Mouse (Mus musculus) heart, embryonic 10.5 days (tissue): ENCODE measurements at regions not wholly inside any gene's neighbourhood (a gene's known extent, or its start where the extent isn't known, plus 50 kb on each side); places are given as distances from the start of the nearest gene placed in this dataset.

Source experiments
- DNase-seq: peaks from one replicate; pipeline ENCODE4 v3.0.0-alpha.2; 2017; ENCODE audit warnings: low spot score
- H3K27ac ChIP-seq: fragments of 300-500 bp; sonication (generic); 2 replicates; pipeline ENCODE4 v1.5.1; 2016; ENCODE audit warnings: mild to moderate bottlenecking
- H3K27me3 ChIP-seq: fragments of 300-500 bp; sonication (generic); 2 replicates; pipeline ENCODE4 v1.6.1; 2016; ENCODE audit warnings: mild to moderate bottlenecking; ENCODE audit not compliant: poor library complexity, insufficient read depth, severe bottlenecking
- H3K36me3 ChIP-seq: fragments of 300-500 bp; sonication (generic); 2 replicates; pipeline ENCODE4 v1.6.1; 2016; ENCODE audit warnings: mild to moderate bottlenecking, moderate library complexity
- H3K4me1 ChIP-seq: fragments of 300-500 bp; sonication (generic); 2 replicates; pipeline ENCODE4 v1.6.1; 2016; ENCODE audit warnings: mild to moderate bottlenecking
- H3K4me3 ChIP-seq: fragments of 300-500 bp; sonication (generic); 2 replicates; pipeline ENCODE4 v1.5.1; 2016; ENCODE audit warnings: mild to moderate bottlenecking, moderate library complexity
- H3K9me3 ChIP-seq: fragments of 300-500 bp; sonication (generic); 2 replicates; pipeline ENCODE4 v1.6.1; 2016; ENCODE audit warnings: mild to moderate bottlenecking, moderate library complexity
- WGBS: fragments of 180-500 bp; shearing (Covaris S2); methylation state at CpG from one replicate; pipeline ENCODE4 v1.1.7; 2016; 5-methylcytosine and 5-hydroxymethylcytosine counted together

- Histone ChIP-seq H3K27me3 (0 out of 2 replicates have a peak, but pooled peaks cover 8% of the 10 kb centered on the region), H3K4me1 (peaks cover 11% of the 10 kb centered on the region), H3K9me3 (no peaks in the 10 kb centered on the region), H3K4me3 (no peak overlapping the region), H3K36me3 (no peaks in the 10 kb centered on the region), H3K27ac (no peak overlapping the region)
- 85% methylated on average over 12 of the region's 12 CpGs for WGBS
- no peak for DNase-seq
Measured at GRCm38 (mm10) chr11:114321974-114322373, 255.1 kb upstream of the Sdk2 start.

- WGBS, result 96% methylated on average over 8 of the region's 8 CpGs
- no peak for DNase-seq
Measured at GRCm38 (mm10) chr11:114321527-114321926, 254.7 kb upstream of the Sdk2 start.

GRCm38 (mm10) chr11:114315274-114315673, 248.4 kb upstream of the Sdk2 start:
- Histone ChIP-seq H3K36me3 (no peaks in the 10 kb centered on the region), H3K4me1 (peaks cover 23% of the 10 kb centered on the region), H3K9me3 (no peaks in the 10 kb centered on the region), H3K4me3 (no peak overlapping the region), H3K27me3 (peaks cover 55% of the 10 kb centered on the region), H3K27ac (no peak overlapping the region)
- DNase-seq, result no peak
- 83% methylated on average over 8 of the region's 8 CpGs for WGBS

More at GRCm38 (mm10) chr11:114321527-114321926, 254.7 kb upstream of the Sdk2 start:
- H3K4me1 ChIP-seq, result peaks cover 15% of the 10 kb centered on the region
- H3K9me3 ChIP-seq, result no peaks in the 10 kb centered on the region
- no peak overlapping the region for H3K4me3 ChIP-seq
- H3K36me3 ChIP-seq, result no peaks in the 10 kb centered on the region
- H3K27ac ChIP-seq, result no peak overlapping the region
- 0 out of 2 replicates have a peak, but pooled peaks cover 13% of the 10 kb centered on the region for H3K27me3 ChIP-seq

- peaks cover 23% of the 10 kb centered on the region for H3K4me1 ChIP-seq
- H3K27me3 ChIP-seq, result peaks cover 55% of the 10 kb centered on the region
- no peak overlapping the region for H3K27ac ChIP-seq
- no peak overlapping the region for H3K4me3 ChIP-seq
- H3K36me3 ChIP-seq, result no peaks in the 10 kb centered on the region
- WGBS, result 37% methylated on average over 6 of the region's 6 CpGs
- DNase-seq, result no peak
- no peaks in the 10 kb centered on the region for H3K9me3 ChIP-seq
Measured at GRCm38 (mm10) chr11:114313652-114314051, 246.8 kb upstream of the Sdk2 start.

GRCm38 (mm10) chr11:114311640-114312039, 244.8 kb upstream of the Sdk2 start:
- Histone ChIP-seq H3K27me3 (peaks cover 55% of the 10 kb centered on the region), H3K27ac (no peak overlapping the region), H3K9me3 (no peaks in the 10 kb centered on the region), H3K36me3 (no peaks in the 10 kb centered on the region), H3K4me1 (peaks cover 8% of the 10 kb centered on the region), H3K4me3 (no peak overlapping the region)
- 71% methylated on average over 4 of the region's 4 CpGs for WGBS
- DNase-seq, result no peak

- H3K4me3 ChIP-seq, result no peak overlapping the region
- H3K27ac ChIP-seq, result no peak overlapping the region
- no peaks in the 10 kb centered on the region for H3K36me3 ChIP-seq
- H3K9me3 ChIP-seq, result no peaks in the 10 kb centered on the region
- 0 out of 2 replicates have a peak, but pooled peaks cover 4% of the 10 kb centered on the region for H3K4me1 ChIP-seq
- peaks cover 51% of the 10 kb centered on the region for H3K27me3 ChIP-seq
- 59% methylated on average over 13 of the region's 13 CpGs for WGBS
- DNase-seq, result no peak
Measured at GRCm38 (mm10) chr11:114303636-114304354, 236.9 kb upstream of the Sdk2 start.

GRCm38 (mm10) chr11:114300611-114301319, 233.9 kb upstream of the Sdk2 start:
- no peaks in the 10 kb centered on the region for H3K36me3 ChIP-seq
- H3K27ac ChIP-seq, result no peak overlapping the region
- 87% methylated on average over 10 of the region's 10 CpGs for WGBS
- peaks cover 13% of the 10 kb centered on the region; the same call in 1 of the 2 replicates for H3K4me1 ChIP-seq
- no peak overlapping the region for H3K4me3 ChIP-seq
- no peaks in the 10 kb centered on the region for H3K9me3 ChIP-seq
- H3K27me3 ChIP-seq, result peaks cover 42% of the 10 kb centered on the region
- DNase-seq, result no peak

GRCm38 (mm10) chr11:114296816-114297334, 230.0 kb upstream of the Sdk2 start:
- Histone ChIP-seq H3K27ac (no peak overlapping the region), H3K4me3 (no peak overlapping the region), H3K4me1 (peaks cover 25% of the 10 kb centered on the region), H3K27me3 (peaks cover 30% of the 10 kb centered on the region), H3K9me3 (no peaks in the 10 kb centered on the region), H3K36me3 (no peaks in the 10 kb centered on the region)
- DNase-seq, result no peak
- 49% methylated on average over 10 of the region's 10 CpGs for WGBS

- WGBS, result 57% methylated on average over 5 of the region's 5 CpGs
- Histone ChIP-seq H3K4me1 (peaks cover 25% of the 10 kb centered on the region), H3K27ac (no peak overlapping the region)
Measured at GRCm38 (mm10) chr11:114294511-114295250, 227.8 kb upstream of the Sdk2 start.

GRCm38 (mm10) chr11:114291258-114291657, 224.4 kb upstream of the Sdk2 start:
- Histone ChIP-seq H3K36me3 (no peaks in the 10 kb centered on the region), H3K9me3 (no peaks in the 10 kb centered on the region), H3K4me1 (peaks cover 23% of the 10 kb centered on the region), H3K27me3 (peaks cover 4% of the 10 kb centered on the region; the same call in 1 of the 2 replicates), H3K27ac (no peak overlapping the region), H3K4me3 (no peak overlapping the region)
- DNase-seq, result no peak
- 90% methylated on average over 5 of the region's 5 CpGs for WGBS

More at GRCm38 (mm10) chr11:114294511-114295250, 227.8 kb upstream of the Sdk2 start:
- Histone ChIP-seq H3K27me3 (peaks cover 13% of the 10 kb centered on the region; the same call in 1 of the 2 replicates), H3K9me3 (no peaks in the 10 kb centered on the region), H3K4me3 (no peak overlapping the region), H3K36me3 (no peaks in the 10 kb centered on the region)
- no peak for DNase-seq

GRCm38 (mm10) chr11:114289946-114290345, 223.1 kb upstream of the Sdk2 start:
- H3K4me1 ChIP-seq, result peaks cover 21% of the 10 kb centered on the region
- no peaks in the 10 kb centered on the region for H3K9me3 ChIP-seq
- H3K36me3 ChIP-seq, result no peaks in the 10 kb centered on the region
- WGBS, result 84% methylated on average over 1 of the region's 1 CpGs
- H3K27ac ChIP-seq, result no peak overlapping the region
- H3K27me3 ChIP-seq, result peaks cover 16% of the 10 kb centered on the region; the same call in 1 of the 2 replicates
- DNase-seq, result no peak
- no peak overlapping the region for H3K4me3 ChIP-seq

- H3K4me3 ChIP-seq, result no peak overlapping the region
- DNase-seq, result no peak
- no peaks in the 10 kb centered on the region for H3K36me3 ChIP-seq
- H3K27ac ChIP-seq, result no peak overlapping the region
- H3K4me1 ChIP-seq, result peaks cover 20% of the 10 kb centered on the region
- H3K27me3 ChIP-seq, result peaks cover 43% of the 10 kb centered on the region
- 71% methylated on average over 20 of the region's 20 CpGs for WGBS
- no peaks in the 10 kb centered on the region for H3K9me3 ChIP-seq
Measured at GRCm38 (mm10) chr11:114284820-114285666, 218.2 kb upstream of the Sdk2 start.
